Mouse (Mus musculus): ENCODE data around the gene 6430628N08Rik.

6430628N08Rik gene

GRCm38 (mm10) chr4:115890553-115890952 lies at the start of gene 6430628N08Rik:
Gene 6430628N08Rik (plus strand): TSS chr4:115890665.
- no peak for DNase-seq

GRCm38 (mm10) chr4:115840842-115841241 lies 49.6 kb upstream of the 6430628N08Rik start:
- no peak for DNase-seq

- no peak for DNase-seq
Measured at GRCm38 (mm10) chr4:115846656-115847055, 43.8 kb upstream of the 6430628N08Rik start.

GRCm38 (mm10) chr4:115847377-115847776 lies 43.1 kb upstream of the 6430628N08Rik start:
- no peak for DNase-seq

- DNase-seq = no peak
Measured at GRCm38 (mm10) chr4:115848083-115848482, 42.4 kb upstream of the 6430628N08Rik start.

GRCm38 (mm10) chr4:115848990-115849677 lies 41.3 kb upstream of the 6430628N08Rik start:
- no peak for DNase-seq

GRCm38 (mm10) chr4:115850111-115850510 lies 40.4 kb upstream of the 6430628N08Rik start:
- no peak for DNase-seq

- no peak for DNase-seq
Measured at GRCm38 (mm10) chr4:115850631-115851030, 39.8 kb upstream of the 6430628N08Rik start.

GRCm38 (mm10) chr4:115851569-115851968 lies 38.9 kb upstream of the 6430628N08Rik start:
- DNase-seq = no peak

GRCm38 (mm10) chr4:115855100-115855499 lies 35.4 kb upstream of the 6430628N08Rik start:
- DNase-seq = no peak

- DNase-seq = no peak
Measured at GRCm38 (mm10) chr4:115855609-115856008, 34.9 kb upstream of the 6430628N08Rik start.

GRCm38 (mm10) chr4:115856282-115856681 lies 34.2 kb upstream of the 6430628N08Rik start:
- DNase-seq = no peak

- no peak for DNase-seq
Measured at GRCm38 (mm10) chr4:115857293-115857883, 33.1 kb upstream of the 6430628N08Rik start.

- DNase-seq = no peak
Measured at GRCm38 (mm10) chr4:115863352-115863751, 27.1 kb upstream of the 6430628N08Rik start.

- DNase-seq = no peak
Measured at GRCm38 (mm10) chr4:115863880-115864279, 26.6 kb upstream of the 6430628N08Rik start.

- DNase-seq = no peak
Measured at GRCm38 (mm10) chr4:115869512-115870210, 20.8 kb upstream of the 6430628N08Rik start.

- no peak for DNase-seq
Measured at GRCm38 (mm10) chr4:115873231-115873630, 17.2 kb upstream of the 6430628N08Rik start.

- no peak for DNase-seq
Measured at GRCm38 (mm10) chr4:115878216-115878678, 12.2 kb upstream of the 6430628N08Rik start.

- DNase-seq = no peak
Measured at GRCm38 (mm10) chr4:115878828-115879227, 11.6 kb upstream of the 6430628N08Rik start.

- DNase-seq = peak; percentile 53
Measured at GRCm38 (mm10) chr4:115881183-115881582, 9.3 kb upstream of the 6430628N08Rik start.

GRCm38 (mm10) chr4:115882195-115882594 lies 8.3 kb upstream of the 6430628N08Rik start:
- no peak for DNase-seq

- DNase-seq = no peak
Measured at GRCm38 (mm10) chr4:115884022-115884421, 6.4 kb upstream of the 6430628N08Rik start, which contains the start of gene Kncn. Gene Kncn (plus strand): TSS chr4:115884400.

GRCm38 (mm10) chr4:115885846-115886245 lies 4.6 kb upstream of the 6430628N08Rik start:
- peak; percentile 34 for DNase-seq

GRCm38 (mm10) chr4:115886875-115887274 lies 3.6 kb upstream of the 6430628N08Rik start:
- DNase-seq = no peak
